Mouse (Mus musculus) bone marrow, adult 2 months (tissue): Measurements from ENCODE around the gene Ube2s.

ENCODE experiments used
- CTCF ChIP-seq: fragments of 200-500 bp; IDR thresholded peaks from 2 replicates; pipeline ENCODE4 v1.5.1; 2011; ENCODE audit warnings: low read length, control low read depth; ENCODE audit not compliant: control insufficient read depth, insufficient read depth
- POLR2A ChIP-seq: fragments of 200-500 bp; IDR thresholded peaks from 2 replicates; pipeline ENCODE4 v1.6.1; 2011; ENCODE audit warnings: low read depth, mild to moderate bottlenecking, control low read depth, low read length, borderline replicate concordance; ENCODE audit not compliant: control insufficient read depth

GRCm38 (mm10) chr7:4812303-4813104 lies at the start of gene Ube2s:
- TF ChIP-seq CTCF (peak; percentile 18; the same call in 1 of the 2 replicates), POLR2A (peak; percentile 76)
